Comparison of ENCODE assay signal across 15 mouse cellular contexts in the genomic region with DNA sequence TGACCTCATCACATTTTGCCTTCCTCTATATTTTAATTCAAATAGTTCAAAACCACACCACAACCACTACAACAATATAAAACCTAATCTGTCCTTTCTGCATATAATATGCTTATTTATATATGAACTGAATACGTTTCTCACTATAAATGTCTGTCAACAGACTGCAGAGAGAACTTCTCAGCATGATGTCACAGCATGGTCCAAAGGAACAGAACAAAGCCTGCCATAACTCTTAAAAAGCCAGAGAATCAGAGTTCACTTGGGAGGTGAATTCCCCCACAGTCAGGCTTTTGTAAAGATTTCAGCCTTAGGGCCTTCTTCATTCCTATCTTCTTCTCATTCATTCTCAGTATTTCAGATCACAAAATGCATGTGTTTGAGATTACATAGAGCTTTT.
DNase-seq lines count a peak whose midpoint lies in the region.
"Had no signal": no experiment of that assay in that cellular context is flagged by ENCODE, and none has a peak within 500 bp of the region (broad histone marks: within the 10 kb centered on the region; RNA-seq: fewer than 3 reads in every experiment).

No protein-coding gene starts in this region.

- peak; percentile 3 for DNase-seq in embryo, embryonic 10 days (ENCODE audit: low spot score)
- DNase-seq in embryo, embryonic 9.5 days (ENCODE audit: extremely low spot score) = no peak
- peak; percentile 26 for DNase-seq in cerebellum, adult 11-12 months
- DNase-seq in cerebellum, postnatal 14 days = peak; percentile 20 to 43
- DNase-seq in retina, postnatal 1 day = peak; percentile 22
- DNase-seq in thymus, postnatal 36 days = no peak
- DNase-seq in urinary bladder, postnatal 25 days (ENCODE audit: low spot score) = no peak
- DNase-seq: adrenal gland, postnatal 25 days; gastrocnemius, postnatal 36 days; heart, postnatal 14 days; kidney, adult 9 months; kidney, postnatal 36 days; left cerebral cortex, postnatal 4 days; liver; thymus, adult 18-20 months had no signal

Comparison
In these comparisons a context has a peak if more than half of its experiments do, and no peak if none do; other contexts are left out.
1. DNase-seq: peak in embryo, embryonic 10 days (single experiment), cerebellum, adult 11-12 months (single experiment), cerebellum, postnatal 14 days (2 of 2) and retina, postnatal 1 day (single experiment); none in embryo, embryonic 9.5 days (single experiment), thymus, postnatal 36 days (0 of 2) and urinary bladder, postnatal 25 days (single experiment).